Mouse (Mus musculus): ENCODE measurements around the gene Cpa2. TPM values are rescaled to one million over a fixed set of nuclear protein-coding genes. Genes with fewer than 3 reads are reported as not detected.

Cpa2 gene
- polyA plus RNA-seq (2017; shearing (Covaris generic)), result 1 to 10 TPM; 1.0 to 1.2 TPM

DNA sequence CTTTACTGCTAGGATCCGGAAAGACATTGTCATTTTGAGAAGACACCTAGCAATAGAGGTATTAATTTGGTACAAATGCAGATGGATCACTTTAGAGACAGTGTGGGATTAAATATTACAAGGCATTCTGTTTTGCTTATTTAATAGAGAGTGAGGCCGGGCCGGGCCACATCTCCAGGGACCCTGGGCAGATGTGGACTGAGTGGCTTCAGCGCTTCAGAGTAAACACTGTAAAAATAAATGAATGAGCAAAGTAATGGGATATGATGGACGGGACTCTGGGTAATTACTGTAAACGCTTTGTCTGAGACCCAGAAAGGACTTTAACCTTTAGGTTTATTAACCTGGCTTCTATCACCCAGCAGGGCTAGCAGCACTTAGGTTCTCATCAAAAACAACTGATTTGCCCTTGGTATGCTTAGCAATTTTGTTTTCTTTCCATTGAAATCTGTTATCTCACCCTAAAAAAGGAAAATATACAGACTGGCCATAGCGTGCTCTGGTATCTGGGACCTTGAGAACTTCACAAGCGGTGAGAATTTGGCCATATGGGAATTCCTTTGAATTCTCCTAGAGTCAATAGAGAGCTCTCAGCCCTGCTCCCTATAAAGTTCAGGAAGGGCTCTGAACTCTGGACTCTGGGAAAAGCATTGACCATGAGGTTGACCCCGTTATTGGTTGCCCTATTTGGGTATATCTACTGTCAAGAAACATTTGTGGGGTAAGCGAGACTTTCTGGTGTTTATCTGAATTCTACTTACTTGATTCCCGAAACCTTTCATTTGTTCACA, at the start of gene Cpa2:
Gene Cpa2, plus strand, starts transcription at position 574 of the 791 bp plus-strand sequence.
- ATAC-seq, result no peak

DNA sequence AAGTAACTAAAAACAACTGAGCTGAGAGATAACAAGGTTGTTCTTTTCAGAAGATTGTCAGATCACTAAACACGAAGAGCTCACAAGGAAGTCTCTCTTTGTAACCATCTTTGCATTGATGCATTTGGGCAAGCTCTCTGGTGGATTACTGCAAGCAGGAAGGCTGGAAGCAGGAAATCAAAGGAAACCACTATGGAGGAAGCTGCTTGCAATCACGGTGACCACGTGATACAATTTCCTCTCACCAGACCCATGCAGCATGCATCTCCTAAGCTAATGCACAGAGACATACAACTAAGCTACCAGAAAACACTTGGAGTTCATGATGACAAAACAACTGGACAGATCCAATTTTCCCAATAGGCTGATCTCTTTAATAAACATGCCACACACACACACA, 42.3 kb upstream of the Cpa2 start:
- peak; percentile 85 for ATAC-seq

DNA sequence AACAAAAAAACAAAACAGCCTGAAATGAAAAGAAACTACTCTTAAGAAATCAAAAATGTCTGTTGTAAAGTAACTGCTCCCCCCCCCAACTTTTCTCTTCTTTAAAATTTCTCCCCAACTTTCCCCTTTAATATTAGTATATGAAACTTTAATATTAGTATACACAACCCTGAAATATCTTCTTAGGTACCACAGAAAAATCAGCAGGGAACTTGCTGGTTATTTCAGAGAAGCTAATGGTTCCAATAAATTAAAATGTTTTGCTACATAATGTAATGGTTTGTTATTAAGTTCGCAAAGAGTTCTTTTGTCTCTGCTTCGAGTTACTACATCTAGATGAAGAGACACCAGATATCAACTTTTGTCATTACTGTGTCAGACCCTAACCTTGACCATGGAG, 32.6 kb upstream of the Cpa2 start:
- no peak for ATAC-seq

DNA sequence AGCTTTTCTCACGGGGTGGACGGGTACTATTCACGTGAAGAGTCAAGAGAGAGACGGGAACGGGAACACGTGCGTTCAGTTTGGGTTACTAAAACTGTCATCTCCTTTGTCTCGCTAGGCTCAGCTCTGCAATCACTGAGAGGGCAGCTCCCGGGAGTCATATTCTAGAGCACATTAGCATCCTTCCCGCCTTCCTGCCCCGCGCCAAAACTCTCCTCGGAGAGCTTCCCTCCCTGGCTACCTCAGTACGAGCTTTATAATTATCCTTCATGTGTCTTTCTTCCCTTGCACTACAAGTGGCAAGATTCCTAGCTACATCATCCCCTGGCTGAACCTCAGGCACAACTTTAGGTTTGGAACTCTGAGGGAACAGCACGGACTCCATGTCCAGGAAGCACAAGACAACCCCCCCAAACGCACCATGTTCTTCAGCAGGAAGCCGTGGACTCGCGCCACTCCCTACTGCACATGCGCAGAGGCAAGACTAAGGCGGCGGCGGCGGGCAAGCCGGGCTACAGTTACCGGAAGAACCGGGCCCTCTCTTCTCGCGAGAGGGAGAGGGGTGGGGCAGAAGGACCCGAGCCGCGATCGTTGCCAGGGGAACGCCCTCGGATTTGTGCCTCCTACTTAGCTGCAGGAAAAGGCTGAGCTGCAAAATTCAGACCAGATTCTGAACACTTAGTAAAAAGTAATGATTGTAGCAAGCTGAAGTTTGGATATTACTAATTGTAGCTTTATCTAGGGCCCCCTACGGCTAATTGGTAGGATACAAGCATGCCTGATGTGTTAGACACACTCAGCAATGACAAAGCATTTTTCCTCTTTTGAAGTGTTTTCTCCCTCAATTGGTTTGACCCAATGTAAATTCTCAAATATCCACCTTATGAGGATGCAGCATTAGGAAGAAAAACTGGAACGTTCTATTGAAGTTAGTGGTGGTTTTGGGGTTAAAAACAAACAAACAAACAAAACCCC, 31.8 kb upstream of the Cpa2 start, which contains the start of the genes Tmem209 and Ssmem1:
Gene Tmem209, minus strand, starts transcription at position 519 of the 975 bp plus-strand sequence.
Gene Ssmem1, plus strand, starts transcription at position 585 of the 975 bp plus-strand sequence.
- peak; percentile 98 for ATAC-seq

DNA sequence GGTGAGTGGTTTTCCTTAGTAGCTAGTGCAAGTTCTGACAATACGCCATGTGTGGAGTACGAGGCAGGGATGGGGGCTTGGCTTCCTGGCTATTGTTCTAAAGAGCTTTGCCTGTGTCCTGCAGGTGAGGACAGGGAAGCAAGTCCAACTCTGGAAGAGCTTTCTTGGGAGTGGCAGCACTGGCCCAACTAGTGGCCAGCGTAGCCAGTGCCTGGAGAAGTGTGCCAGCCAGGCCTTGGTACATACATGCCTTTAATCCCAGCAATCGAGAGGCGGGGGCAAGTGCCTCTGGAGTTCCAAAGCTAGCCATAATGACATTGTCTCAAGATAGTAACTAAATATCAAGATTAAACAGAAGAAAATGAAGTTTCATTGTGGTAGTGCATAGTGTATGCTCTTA, 31.1 kb upstream of the Cpa2 start:
- ATAC-seq, result no peak

DNA sequence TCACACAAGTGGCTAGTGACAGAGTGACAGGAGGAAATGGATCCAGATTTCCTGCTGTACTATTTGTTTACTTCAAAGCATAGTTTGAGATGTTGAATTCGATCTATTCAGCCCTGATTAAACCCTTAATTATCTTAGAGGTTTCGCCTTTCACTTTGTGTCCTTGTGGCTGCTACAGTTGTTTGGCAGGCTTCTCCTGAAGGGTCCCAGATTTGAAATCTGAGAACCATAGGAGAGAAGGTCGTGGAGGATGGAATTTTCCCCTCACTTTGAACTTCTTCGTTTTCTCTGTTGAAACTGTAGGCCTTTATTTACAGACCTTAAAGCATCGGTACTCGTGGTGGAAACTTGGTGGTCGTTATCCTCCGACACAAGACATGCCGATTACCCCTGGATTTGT, 27.1 kb upstream of the Cpa2 start:
- ATAC-seq, result no peak

DNA sequence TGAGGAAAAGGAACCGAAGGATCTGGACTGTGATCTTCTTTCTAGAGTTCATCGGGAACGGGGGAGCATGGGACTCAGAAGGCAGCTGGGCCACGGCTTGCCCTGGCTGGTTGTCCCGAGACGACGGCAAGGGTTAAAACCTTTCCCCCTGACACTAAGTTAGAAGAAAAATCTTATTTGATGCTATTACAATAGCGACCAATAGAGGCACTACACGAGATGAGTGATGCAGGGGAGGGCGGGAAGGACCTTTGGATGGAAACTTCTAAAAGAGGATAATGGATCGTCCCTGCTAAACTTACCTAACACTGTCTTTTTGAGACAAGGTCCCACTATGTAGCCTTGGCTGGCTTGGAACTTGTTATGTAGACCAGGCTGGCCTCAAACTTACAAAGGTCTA, 21.0 kb upstream of the Cpa2 start:
- ATAC-seq, result no peak

DNA sequence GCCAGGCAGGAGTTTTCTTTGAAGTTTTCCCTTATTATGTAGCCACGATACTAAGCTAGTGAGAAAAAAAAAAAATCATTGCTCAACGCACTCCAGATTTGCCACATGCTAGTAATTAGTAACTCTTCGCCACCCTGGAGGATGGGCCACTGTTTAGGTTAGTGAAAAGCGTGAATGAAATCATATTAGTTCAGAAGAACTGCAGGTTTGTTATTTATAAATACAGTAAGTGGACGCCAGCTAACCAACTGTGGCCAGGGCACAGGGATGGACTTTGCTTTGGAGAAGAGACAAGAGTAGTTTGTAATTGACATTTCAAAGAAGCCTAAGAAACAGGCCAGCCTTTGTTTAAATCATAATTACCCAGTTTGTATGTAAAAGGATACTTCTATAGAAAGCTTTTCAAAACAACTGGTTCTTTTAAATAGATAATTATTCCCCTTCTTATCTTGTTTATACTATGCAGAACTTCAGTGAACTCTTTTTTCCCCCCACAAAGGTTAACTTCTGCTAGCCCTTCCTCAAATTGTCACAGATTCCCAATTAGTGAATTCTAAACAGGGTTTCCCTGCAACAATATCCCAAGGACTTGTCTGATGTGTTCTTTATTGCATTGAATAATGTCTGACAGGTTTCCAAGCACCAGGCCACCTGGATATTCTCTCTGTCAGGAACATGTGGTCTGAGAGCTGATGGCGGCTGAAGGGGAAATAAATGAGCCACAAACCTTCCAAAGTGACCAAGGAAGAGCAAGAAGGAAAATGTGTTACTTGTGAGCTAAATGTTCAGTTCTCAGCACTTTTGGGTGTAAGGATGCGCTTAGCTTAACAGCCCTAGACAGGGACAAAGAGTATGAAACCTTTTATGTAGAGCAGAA, 15.7 kb upstream of the Cpa2 start:
- no peak for ATAC-seq

DNA sequence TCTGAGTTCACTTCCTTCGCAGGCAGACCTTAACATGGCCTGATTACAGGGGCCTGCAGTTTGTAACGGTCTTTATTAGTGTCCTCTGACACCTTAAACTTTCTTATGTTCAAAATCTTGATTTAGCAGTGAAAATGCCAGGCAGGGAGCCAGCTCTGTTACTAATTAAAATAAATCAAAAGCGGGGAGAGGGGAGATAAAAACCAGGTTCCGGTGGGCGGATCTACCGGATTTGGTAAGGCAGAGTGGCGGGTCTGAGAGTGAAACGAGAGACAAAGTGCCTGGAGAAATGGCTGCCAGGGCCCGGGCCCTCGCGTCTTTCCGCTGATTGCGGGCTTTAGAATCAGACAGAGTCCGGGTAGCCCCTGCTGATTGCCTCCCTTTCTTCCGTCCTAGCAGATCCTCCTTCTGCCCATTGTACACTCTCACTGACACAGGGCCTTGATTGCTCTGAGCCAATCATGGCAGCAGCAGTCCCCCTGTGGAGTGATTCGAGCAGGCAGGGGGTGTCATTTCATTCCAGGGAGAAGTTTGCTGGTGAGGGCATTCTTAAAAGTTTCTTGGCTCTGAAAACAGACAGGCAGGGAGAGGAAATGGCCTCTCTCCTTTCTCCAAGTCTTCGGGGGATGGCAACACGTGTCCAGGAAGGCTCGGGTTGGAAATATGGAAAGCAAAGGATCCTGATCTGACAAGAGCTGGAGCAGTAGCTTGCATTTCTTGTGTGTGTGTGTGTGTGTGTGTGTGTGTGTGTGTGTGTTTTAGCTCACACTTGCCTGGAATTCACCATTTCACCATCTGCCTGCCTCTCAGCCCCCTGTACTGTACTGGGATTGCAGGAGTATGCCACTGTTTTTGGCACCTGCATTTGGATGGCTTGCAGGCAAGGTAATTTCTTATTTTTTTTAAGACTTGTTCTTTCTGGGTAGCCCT, 14.5 kb upstream of the Cpa2 start:
- ATAC-seq, result no peak

DNA sequence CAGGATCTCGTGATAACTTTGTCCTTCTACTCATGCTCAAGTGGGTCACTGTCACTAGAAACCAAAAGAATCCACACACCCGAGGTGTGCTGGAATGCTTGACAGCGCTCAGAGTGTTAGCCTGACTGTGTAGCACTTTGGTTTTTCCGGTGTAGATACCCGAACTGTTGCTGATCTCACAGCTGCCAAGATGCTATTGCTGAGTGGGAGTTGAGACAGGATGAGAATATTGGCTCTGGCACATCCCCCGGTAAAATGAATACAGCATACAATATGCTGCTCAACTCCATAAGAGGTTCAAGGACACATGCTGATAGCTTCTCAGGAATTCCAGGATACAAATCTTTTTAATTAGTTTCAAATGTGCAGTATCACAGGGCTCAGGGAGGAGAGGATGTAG, 12.6 kb upstream of the Cpa2 start:
- no peak for ATAC-seq

DNA sequence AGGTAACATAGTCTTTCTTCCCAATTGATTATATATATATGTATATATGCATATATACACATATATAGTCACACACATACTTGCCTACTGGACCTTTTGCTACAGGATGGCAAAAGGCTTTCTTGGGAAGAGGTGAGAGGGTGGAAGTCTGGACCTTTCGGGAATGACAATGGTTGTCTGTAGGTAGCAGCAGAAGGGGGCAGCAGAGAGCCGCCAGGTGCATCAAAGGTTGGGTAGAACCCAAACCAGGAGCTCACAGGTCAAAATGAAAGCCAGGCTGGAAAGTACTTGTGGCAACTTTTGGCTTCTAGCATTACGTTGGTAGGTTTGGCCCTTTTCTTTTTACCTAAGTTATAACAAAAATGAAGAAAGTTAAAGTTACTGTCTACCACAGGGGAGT, 6.0 kb upstream of the Cpa2 start:
- no peak for ATAC-seq

DNA sequence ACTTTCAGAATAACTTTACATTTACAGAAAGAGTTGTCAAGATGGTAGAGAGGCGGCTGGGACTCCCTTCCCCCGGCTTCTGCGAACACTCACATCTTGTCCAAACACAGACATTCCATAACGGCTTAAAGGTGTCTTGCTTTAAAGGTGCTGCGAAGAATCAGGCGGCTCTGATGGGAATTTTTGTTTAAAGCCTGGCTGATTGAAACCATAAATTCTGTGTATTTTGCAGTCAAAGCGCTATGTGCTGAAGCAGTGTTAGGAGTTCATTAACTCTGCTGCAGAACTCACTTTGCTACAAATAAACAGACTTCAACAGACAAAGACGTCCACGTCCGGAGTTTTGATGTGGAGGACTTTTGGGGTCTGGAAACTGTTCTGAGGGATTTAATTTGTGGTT, 3.1 kb upstream of the Cpa2 start:
- no peak for ATAC-seq

DNA sequence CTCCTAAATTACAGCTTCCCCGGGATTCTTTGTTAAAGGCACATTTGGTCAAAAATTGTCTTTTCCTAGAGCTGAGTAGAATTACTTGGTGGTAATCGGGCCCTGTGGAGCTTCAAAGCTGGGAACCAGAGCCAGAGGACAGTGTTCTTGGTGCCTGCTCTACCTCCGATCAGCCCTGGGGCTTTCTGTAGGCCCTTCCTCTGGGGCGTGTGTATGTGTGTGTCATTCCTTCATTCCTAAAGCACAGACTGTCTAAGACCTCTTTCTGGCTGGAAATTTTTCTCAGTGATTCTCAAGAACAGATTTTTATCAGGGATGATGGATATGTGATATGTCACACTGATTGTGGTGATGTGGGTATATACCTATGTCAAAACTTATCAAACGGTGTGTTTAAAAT, 2.6 kb upstream of the Cpa2 start:
- no peak for ATAC-seq

DNA sequence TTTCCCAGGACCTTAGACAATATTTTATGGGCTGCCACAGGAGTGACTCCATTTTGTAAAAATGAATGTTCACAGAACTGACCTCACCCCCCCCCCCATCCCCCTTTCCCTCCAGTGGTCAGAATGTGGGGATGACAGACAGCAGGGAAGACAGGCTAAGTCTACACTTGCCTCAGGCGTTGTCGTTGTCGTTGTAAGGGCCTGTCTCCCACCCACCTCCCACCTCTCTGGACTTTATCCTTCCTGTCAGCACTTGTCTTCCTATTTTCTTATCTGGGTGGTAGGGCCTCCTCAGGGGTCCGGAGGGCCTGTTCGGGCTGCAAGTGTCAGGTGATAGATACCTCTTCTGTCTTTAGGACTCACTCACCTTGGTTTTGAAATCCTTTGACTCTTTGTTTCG, 895 bp downstream of the Cpa2 start:
- no peak for ATAC-seq

DNA sequence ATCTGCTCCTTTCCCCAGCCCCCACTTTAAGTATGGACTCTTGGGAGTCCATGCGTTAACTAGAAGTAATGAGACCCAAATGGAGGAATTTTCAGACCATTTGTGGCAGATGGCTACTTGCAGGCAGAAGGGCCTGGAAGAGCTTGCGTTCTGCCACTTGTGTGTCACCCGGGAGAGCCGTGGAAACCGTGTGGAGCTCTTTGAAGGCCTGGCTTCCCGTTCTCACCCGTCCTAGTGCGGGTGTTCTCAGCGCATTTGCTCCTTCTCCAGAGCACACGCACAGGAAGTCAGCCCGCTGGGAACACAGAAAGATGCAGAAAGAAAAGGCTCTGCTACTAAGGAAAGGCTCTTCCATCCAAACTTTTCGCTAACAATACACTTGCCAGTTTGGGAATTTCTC, 1.7 kb downstream of the Cpa2 start:
- ATAC-seq, result no peak

DNA sequence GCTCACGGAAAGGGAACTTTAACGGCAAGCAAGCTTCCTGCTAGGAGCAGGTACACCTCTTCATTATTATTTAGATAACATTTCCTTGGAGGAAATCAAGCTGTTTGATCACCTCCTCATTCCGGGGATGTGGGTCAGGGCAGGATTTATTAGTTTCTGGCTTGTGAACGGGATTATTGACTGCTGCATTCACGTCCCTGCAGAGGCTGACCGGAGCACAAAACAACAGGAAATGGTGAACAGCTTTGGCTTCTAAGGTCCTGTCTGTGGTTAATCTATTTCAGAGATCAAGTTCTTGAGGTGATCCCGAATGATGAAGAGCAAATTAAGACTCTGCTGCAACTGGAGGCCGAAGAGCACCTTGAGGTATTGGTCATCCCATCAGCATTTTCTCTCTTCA, 2.5 kb downstream of the Cpa2 start:
- ATAC-seq, result no peak

DNA sequence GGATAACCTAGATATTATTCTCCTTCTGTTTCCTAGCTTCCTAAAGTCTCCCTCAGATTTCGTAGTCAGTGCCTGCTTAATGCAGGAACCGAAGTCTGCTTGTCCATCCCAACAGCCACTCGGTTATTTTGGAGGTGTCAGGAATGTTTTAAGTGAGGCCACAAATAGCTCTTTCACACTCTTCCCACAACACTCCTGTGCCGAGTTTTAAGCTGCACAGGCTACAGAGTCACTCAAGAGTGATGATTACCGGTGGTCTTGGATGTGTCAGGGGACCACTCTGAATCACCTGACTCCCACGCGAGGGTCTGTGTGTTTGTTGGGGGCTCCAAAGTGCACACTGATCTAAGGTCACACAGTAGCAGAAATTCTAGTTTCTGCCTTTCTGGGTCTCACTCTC, 4.3 kb downstream of the Cpa2 start:
- no peak for ATAC-seq

DNA sequence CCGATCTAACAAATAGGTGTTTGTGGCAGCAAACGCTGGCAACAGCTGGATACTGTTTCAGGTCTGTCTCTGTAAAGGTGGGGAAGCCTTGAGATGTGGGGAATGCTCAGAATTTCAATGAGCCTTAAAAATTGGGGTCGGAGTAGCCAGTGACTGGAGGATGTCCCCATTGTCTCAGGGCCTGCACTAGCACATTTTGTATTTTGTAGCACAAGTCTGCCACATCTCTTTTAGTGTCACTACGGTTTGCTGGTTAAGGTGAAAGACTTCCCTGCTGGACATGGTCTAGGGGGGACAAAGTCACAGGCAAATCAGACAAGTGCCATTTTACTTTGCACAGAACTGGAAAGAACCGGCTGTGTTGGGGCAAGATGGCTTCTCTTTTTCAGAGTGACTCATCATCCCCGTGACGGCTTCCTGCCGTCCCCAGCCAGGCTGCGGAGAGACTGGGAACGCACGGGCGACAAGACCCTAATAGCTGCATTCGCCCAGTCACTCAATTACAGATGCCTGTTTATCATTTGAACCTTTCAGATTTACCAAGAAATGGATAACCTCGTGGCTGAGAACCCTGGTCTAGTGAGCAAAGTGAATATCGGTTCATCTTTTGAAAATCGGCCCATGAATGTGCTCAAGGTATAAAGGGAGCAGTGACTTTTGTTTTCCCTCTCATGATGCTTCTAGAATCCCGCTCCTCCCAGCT, 5.3 kb downstream of the Cpa2 start:
- peak; percentile 94 for ATAC-seq

DNA sequence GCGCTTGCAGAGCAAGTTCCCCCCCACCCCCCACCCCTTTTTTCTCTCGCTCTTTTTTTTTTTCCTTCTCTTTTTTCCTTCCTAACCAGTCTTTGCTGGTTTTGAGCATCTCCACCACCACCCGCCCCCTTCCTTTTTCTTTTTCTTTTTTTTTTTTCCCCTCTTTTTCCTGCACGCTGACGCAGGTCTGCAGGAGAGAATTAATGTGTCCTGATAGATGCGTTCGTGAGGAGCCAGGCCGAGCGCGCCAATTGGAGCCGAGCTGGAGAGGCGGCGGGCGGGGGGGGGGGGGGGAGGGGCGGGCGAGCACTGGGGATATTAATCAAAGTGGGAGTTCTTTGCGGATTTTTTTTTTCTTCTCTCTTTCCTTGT, 5.9 kb downstream of the Cpa2 start:
- no peak for ATAC-seq

DNA sequence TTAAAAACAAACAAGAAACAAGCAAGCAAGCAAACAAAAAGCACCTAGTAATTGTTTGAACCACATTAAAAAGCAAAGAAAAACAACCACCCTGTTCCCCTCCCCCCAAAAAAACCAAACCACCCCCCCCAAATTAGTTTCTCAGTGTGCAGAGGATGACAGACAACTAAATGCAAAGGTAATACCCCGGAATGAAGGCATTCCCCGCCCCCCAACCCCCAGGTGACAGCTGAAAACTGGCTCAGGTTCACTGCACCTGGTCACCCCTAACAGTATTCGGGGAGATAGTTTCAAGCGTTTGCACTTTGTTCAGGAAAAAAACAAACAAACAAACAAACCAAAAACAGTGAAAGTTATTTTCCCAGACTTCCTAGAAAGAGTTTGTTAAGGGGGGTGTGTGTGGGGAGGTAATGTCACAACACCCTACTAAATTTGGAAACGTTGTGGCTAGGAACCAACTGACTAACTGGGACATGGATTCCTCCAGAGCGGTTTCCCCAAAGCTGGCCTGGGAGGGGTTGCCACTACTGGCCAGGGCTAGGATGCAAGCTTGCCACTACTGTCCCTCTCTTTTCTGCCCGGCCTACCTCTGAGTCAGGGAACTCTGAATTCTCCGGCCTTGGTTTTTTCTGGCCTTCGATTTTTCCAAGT, 6.4 kb downstream of the Cpa2 start:
- ATAC-seq, result no peak
